Mouse (Mus musculus) lung, adult 2 months (tissue): ENCODE data around the gene Myl6b.

Experiments used
- CTCF ChIP-seq: fragments of 200-500 bp; IDR thresholded peaks from 2 replicates; pipeline ENCODE4 v1.5.1; 2011; ENCODE audit warnings: mild to moderate bottlenecking, low read length, control low read depth; ENCODE audit not compliant: insufficient read depth
- POLR2A ChIP-seq: fragments of 200-500 bp; IDR thresholded peaks from 2 replicates; pipeline ENCODE4 v1.6.1; 2011; ENCODE audit warnings: low read depth, mild to moderate bottlenecking, control low read depth, low read length, borderline replicate concordance; ENCODE audit errors: extremely low read depth

DNA sequence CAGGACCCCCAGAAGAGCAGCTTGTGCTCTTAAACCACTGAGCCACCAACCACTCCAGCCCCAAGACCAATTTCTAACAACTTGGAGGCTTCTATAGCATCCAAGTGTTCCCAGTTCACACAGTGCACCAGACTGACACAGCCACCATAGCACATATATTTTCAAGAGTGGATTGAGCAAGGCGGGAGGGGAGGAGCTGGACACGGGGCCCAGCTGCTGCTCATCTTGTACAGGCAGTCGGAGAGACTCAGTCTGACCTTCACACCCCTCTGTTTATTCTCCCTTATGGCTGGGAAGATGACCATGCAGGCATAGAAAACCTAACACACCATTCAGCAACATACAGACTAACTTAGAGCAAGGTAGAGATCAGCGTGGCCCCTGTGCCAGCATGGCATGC is 11.3 kb upstream of the Myl6b start:
- TF ChIP-seq POLR2A (no peak), CTCF (no peak)
